11 mouse cellular contexts compared by ENCODE assay signal in the genomic region with DNA sequence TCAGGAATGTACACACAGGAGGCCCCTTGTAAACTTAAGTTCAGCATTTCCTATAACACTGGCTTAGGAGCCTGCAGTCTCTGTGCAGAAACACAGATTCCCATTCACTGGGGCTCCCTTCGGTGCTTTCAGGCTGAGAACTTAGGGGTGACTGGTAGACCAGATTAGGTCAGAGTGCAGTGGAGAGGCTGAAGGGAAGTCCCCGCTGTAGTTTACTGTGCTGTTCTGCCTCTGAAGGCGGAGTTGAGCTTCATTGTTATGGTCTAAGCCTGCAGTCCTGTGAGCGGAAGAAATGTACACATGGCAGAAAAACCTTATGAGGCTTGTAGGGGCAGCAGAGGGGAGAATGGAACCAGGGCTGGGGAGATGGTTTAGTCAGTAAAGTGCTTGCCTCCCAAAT.
"Had no signal": no experiment of that assay in that cellular context is flagged by ENCODE, and none has a peak within 500 bp of the region (broad histone marks: within the 10 kb centered on the region; RNA-seq: fewer than 3 reads in every experiment).

No protein-coding gene starts in this region.

- H3K27me3 ChIP-seq: limb, embryonic 13.5 days; midbrain, embryonic 13.5 days; neural tube, embryonic 15.5 days had no signal

- ATAC-seq: midbrain, embryonic 13.5 days had no signal

- DNase-seq: kidney, adult 8-10 months; kidney, postnatal 25 days; layer of hippocampus, postnatal 36 days; left cerebral cortex, postnatal 4 days; lung, adult 18-20 months; lung, postnatal 36 days; right cerebral cortex, adult 18-20 months; thymus, postnatal 4 days had no signal
